Mouse (Mus musculus) cerebellum, adult 2 months (tissue): Measurements from ENCODE around the gene Mst1. TPM values are rescaled to one million over a fixed set of nuclear protein-coding genes. Genes with fewer than 3 reads are reported as not detected.

Source experiments
- DNase-seq, 2 experiments: peaks; one replicate each; pipeline ENCODE4 v3.0.0; 2021
- H3K27ac ChIP-seq: fragments of 200-500 bp; 2 replicates; pipeline ENCODE4 v1.5.1; 2012; ENCODE audit warnings: low read length, control low read depth, inconsistent platforms; ENCODE audit not compliant: insufficient read depth
- H3K27me3 ChIP-seq: fragments of 200-500 bp; 2 replicates; pipeline ENCODE4 v1.6.1; 2012; ENCODE audit warnings: inconsistent platforms, mild to moderate bottlenecking, low read length, moderate library complexity; ENCODE audit not compliant: control insufficient read depth, insufficient read depth
- H3K4me1 ChIP-seq: fragments of 200-500 bp; 2 replicates; pipeline ENCODE4 v1.6.1; 2011; ENCODE audit warnings: low read length; ENCODE audit not compliant: control insufficient read depth, insufficient read depth
- H3K4me3 ChIP-seq: fragments of 200-500 bp; replicated peaks from 2 replicates; pipeline ENCODE3; 2011; ENCODE audit warnings: mild to moderate bottlenecking, low read depth, low read length, control low read depth; ENCODE audit not compliant: insufficient read depth
- CTCF ChIP-seq: fragments of 200-500 bp; IDR thresholded peaks from 2 replicates; pipeline ENCODE4 v1.5.1; 2011; ENCODE audit warnings: low read depth, mild to moderate bottlenecking, control low read depth, low read length, moderate library complexity, borderline replicate concordance; ENCODE audit not compliant: insufficient read depth
- POLR2A ChIP-seq: fragments of 200-500 bp; IDR thresholded peaks from 2 replicates; pipeline ENCODE4 v1.6.1; 2011; ENCODE audit warnings: low read length, control low read depth, borderline replicate concordance; ENCODE audit not compliant: insufficient read depth
- WGBS: fragments of 180-500 bp; shearing (Covaris S2); methylation state at CpG from one replicate; pipeline ENCODE4 v1.1.7; 2018; 5-methylcytosine and 5-hydroxymethylcytosine counted together
- polyA plus RNA-seq: library from polyadenylated mRNA; depleted of rRNA; stranded (reverse); fragments of >200 nt; gene quantifications from 2 replicates; pipeline ENCODE4 v1.2.3, GENCODE M21; 2012

Mst1 gene
- polyA plus RNA-seq, 1 experiment, result 0.13 TPM

DNA sequence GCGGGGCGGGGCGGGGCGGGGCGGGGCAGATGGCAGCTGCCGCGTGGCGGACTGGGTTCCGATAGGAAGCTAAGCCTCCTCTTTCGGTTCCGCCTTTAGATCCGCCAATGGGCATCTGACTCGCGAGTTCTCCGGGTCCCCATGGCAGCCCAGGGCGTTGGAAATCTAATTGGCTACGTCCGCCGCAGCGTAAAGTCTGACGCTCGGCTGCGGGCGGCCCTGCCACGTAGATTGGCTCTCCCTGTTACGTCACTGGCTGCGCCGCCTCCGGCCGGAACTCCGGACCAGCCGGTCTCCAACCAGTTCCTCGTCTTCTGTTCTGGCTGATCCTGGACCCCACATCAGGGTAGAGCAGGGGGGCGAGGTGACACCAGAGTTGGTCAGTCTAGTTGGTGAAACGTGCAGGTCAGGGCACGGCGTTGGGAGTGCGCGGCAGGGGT is 31.2 kb upstream of the Mst1 start, which contains the start of gene Gmppb:
TSS of gene Gmppb (plus strand) at position 227 of the 440 bp plus-strand sequence.
- H3K4me1 ChIP-seq, result peaks cover 7% of the 10 kb centered on the region; the same call in 1 of the 2 replicates
- no peaks in the 10 kb centered on the region for H3K27me3 ChIP-seq
- H3K27ac ChIP-seq, result peak within 1 kb of the TSS; percentile 63; the same call in 1 of the 2 replicates
- WGBS, result under 1% methylated on average over 39 of the region's 39 CpGs
- peak within 1 kb of the TSS; percentile 98 for H3K4me3 ChIP-seq
- TF ChIP-seq CTCF (no peak), POLR2A (peak; percentile 70; the same call in 1 of the 2 replicates)
- peak; percentile 94 to 97 for DNase-seq

DNA sequence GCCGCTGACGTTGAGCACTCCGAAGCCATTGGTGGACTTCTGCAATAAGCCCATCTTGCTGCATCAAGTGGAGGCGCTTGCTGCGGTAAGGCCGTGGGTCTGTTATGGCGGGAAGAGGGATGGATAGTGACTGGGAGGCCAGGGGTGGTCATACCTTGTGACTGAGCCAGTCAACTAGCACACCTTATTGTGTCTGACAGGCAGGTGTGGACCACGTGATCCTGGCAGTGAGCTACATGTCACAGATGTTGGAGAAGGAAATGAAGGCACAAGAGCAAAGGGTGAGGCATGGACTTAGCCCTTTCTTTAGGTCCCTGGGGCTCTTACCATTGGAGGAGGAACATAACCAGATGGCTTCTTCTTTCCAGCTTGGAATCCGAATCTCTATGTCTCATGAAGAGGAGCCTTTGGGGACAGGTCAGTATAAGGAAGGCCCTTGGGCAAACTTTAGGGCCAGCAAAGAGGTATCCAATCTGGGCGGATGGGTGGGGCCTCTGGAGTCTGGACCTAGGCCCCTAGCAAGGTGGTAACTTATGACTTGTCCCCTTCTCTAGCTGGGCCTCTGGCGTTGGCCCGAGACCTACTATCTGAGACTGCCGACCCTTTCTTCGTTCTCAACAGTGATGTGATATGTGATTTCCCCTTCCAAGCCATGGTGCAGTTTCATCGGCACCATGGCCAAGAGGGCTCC is 30.5 kb upstream of the Mst1 start:
- peak overlapping the region; percentile 98 for H3K4me3 ChIP-seq
- peaks cover 7% of the 10 kb centered on the region; the same call in 1 of the 2 replicates for H3K4me1 ChIP-seq
- 37% methylated on average over 15 of the region's 15 CpGs for WGBS
- peak overlapping the region; percentile 63; the same call in 1 of the 2 replicates for H3K27ac ChIP-seq
- DNase-seq, result peak; percentile 29 to 38
- no peaks in the 10 kb centered on the region for H3K27me3 ChIP-seq
- TF ChIP-seq CTCF (no peak), POLR2A (0 out of 2 replicates have a peak, but pooled peaks have one; percentile 10)

DNA sequence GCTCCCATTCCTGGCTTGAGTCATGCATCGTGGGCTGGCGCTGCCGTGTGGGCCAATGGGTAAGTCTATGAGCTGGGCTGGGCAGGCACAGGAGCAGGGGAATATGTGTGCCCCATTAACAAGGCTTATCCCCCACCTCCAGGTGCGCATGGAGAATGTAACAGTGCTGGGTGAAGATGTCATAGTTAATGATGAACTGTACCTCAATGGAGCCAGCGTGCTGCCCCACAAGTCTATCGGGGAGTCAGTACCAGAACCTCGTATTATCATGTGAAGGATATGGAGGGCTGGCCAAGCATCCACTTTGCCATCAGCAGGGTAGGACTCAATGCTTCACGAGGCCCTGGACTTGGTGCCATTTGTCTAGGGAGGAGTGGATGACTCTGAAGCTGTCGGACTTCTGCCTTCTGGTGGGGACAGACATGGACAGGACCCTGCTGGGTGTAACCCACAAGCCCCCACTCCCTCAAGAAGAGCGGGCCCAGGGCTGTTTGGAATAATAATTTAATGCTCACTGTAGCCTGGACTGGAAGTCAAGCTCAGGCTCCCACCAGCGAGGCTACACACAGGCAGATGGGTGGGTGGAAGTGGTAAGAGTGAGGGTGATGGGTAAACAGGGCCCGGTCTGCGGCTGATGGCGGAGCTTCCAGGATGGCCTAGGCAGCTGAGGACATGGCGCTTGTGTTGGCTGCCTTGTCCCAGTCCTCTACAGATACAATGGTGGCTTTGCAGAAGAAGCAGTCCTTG is 28.9 kb upstream of the Mst1 start:
- Histone ChIP-seq H3K27ac (no peak overlapping the region), H3K4me3 (no peak overlapping the region), H3K27me3 (no peaks in the 10 kb centered on the region), H3K4me1 (peaks cover 7% of the 10 kb centered on the region; the same call in 1 of the 2 replicates)
- 89% methylated on average over 15 of the region's 15 CpGs for WGBS
- DNase-seq, result peak; percentile 18 to 26
- TF ChIP-seq CTCF, result no peak
- peak; percentile 8; the same call in 1 of the 2 replicates for TF ChIP-seq POLR2A

DNA sequence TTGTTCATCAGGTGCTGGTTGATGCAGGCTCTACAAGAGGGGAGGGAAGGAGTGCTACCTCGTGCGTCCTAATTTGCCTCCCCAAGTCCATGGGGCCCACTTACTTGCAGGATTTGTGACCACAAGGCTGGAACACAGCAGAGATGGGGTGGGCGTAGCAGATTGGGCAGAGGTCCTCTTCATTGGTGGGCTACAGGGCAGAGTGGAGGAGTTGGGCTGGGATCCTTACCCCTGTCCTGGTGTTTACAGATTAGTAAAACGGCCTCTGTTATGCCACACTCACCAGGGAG is 28.4 kb upstream of the Mst1 start:
- peak in 1 of 2 experiments; percentile 12 for DNase-seq
- Histone ChIP-seq H3K27me3 (no peaks in the 10 kb centered on the region), H3K27ac (no peak overlapping the region), H3K4me3 (no peak overlapping the region), H3K4me1 (peaks cover 7% of the 10 kb centered on the region; the same call in 1 of the 2 replicates)
- TF ChIP-seq CTCF (no peak), POLR2A (no peak)
- WGBS, result 75% methylated on average over 4 of the region's 4 CpGs

DNA sequence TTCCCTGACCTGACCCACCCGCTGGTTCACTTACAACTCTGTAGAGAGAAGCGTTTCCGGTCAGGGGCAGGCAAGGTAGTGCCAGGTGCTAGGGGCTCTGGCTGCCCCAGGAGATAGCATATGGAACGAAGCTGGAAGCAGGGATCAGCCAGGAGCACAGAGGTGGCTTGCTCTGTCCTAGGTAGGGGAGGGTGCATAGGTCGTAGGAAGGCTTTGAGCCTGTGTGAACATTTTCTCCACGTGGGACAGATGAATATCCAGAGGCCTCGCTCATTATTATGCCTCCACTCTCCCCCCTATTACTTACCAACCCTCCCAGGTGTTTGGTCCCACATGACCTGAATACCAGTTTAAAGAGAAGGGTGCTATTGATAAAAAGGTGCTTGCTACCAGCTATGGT is 27.8 kb upstream of the Mst1 start:
- TF ChIP-seq CTCF (no peak), POLR2A (no peak)
- 59% methylated on average over 7 of the region's 7 CpGs for WGBS
- Histone ChIP-seq H3K4me1 (peaks cover 7% of the 10 kb centered on the region; the same call in 1 of the 2 replicates), H3K27me3 (no peaks in the 10 kb centered on the region), H3K4me3 (no peak overlapping the region), H3K27ac (no peak overlapping the region)
- DNase-seq, result peak; percentile 25 to 38

DNA sequence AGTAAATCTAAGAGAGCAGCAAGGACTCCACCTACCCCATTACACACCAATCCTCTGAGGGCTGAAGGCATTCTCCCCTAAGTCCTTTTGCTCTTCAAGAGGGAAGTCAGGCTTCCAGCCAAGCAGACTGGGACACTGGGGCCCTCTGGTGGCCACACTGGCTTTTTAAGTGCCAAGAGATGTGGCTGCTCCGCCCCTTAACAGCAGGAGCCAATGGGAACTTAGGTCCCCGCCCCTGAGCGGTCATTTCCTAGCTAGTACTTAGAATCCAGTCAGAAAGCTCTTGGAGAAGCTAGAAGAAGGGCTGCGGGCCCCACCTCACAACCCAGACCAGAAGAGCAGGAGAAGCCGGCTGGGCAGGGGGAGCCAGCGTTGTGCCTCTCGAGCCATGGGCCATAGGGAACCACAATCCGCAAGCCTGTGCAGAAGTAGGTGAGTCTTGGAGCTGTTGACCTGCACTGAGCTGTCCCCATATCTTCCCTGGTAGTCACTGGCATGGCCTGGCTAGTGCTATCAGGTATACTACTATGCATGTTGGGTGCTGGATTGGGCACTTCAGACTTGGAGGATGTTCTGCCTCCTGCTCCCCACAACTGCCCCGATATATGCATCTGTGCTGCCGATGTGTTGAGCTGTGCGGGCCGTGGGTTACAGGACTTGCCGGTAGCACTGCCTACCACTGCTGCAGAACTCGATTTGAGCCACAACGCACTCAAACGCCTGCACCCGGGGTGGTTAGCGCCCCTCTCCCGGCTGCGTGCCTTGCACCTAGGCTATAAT is 27.2 kb upstream of the Mst1 start, which contains the start of gene Amigo3:
TSS of gene Amigo3 (plus strand) at position 275 of the 780 bp plus-strand sequence.
- peak; percentile 92 to 96 for DNase-seq
- no peak within 1 kb of the TSS for H3K4me3 ChIP-seq
- no peaks in the 10 kb centered on the region for H3K27me3 ChIP-seq
- H3K27ac ChIP-seq, result no peak within 1 kb of the TSS
- peak; percentile 90 for TF ChIP-seq CTCF
- no peak for TF ChIP-seq POLR2A
- H3K4me1 ChIP-seq, result peaks cover 7% of the 10 kb centered on the region; the same call in 1 of the 2 replicates
- 58% methylated on average over 20 of the region's 20 CpGs for WGBS

DNA sequence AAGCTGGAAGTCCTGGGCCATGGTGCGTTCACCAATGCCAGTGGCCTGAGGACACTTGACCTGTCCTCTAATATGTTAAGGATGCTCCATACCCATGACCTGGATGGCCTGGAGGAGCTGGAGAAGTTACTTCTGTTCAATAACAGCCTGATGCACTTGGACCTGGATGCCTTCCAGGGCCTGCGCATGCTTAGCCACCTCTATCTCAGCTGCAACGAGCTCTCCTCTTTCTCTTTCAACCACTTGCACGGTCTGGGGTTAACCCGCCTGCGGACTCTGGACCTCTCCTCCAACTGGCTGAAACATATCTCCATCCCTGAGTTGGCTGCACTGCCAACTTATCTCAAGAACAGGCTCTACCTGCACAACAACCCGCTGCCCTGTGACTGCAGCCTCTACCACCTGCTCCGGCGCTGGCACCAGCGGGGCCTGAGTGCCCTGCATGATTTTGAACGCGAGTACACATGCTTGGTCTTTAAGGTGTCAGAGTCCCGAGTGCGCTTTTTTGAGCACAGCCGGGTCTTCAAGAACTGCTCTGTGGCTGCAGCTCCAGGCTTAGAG is 26.5 kb upstream of the Mst1 start:
- 78% methylated on average over 15 of the region's 15 CpGs for WGBS
- Histone ChIP-seq H3K27me3 (no peaks in the 10 kb centered on the region), H3K27ac (no peak overlapping the region)

More for the DNA sequence above, 26.5 kb upstream of the Mst1 start:
- peaks cover 7% of the 10 kb centered on the region; the same call in 1 of the 2 replicates for H3K4me1 ChIP-seq
- no peak overlapping the region for H3K4me3 ChIP-seq
- peak; percentile 23 to 44 for DNase-seq
- TF ChIP-seq CTCF (0 out of 2 replicates have a peak, but pooled peaks have one; percentile 11), POLR2A (no peak)
